Mouse (Mus musculus) lung, embryonic 16.5 days (tissue): ENCODE data around the gene 1700037H04Rik. TPM values are rescaled to one million over a fixed set of nuclear protein-coding genes. Genes with fewer than 3 reads are reported as not detected.
A peak's percentile ranks its signal among the peaks of the same experiment; 100 is the strongest.

Experiments
- ATAC-seq: fragments of 200-750 bp; cut with Nextera tagmentation; 2 replicates; pipeline ENCODE4 v1.8.0; 2017; ENCODE audit warnings: low read depth, mild to moderate bottlenecking, moderate library complexity
- H3K27ac ChIP-seq: fragments of 300-500 bp; sonication (generic); 2 replicates; pipeline ENCODE4 v1.5.1; 2014; ENCODE audit warnings: mild to moderate bottlenecking, control low read depth, low read length
- H3K27me3 ChIP-seq: fragments of 300-500 bp; sonication (generic); 2 replicates; pipeline ENCODE4 v1.6.1; 2014; ENCODE audit warnings: low read depth, low read length, mixed read lengths; ENCODE audit not compliant: control insufficient read depth, insufficient read depth
- H3K36me3 ChIP-seq: fragments of 300-500 bp; sonication (generic); 2 replicates; pipeline ENCODE4 v1.6.1; 2014; ENCODE audit warnings: low read length; ENCODE audit not compliant: control insufficient read depth, insufficient read depth
- H3K4me1 ChIP-seq: fragments of 300-500 bp; sonication (generic); replicated peaks from 2 replicates; pipeline ENCODE4 v1.6.1; 2014; ENCODE audit warnings: low read length, mixed read lengths; ENCODE audit not compliant: control insufficient read depth, insufficient read depth
- H3K4me2 ChIP-seq: fragments of 300-500 bp; sonication (generic); 2 replicates; pipeline ENCODE4 v1.6.1; 2014; ENCODE audit warnings: low read depth, low read length, control low read depth
- H3K4me3 ChIP-seq: fragments of 300-500 bp; sonication (generic); 2 replicates; pipeline ENCODE4 v1.5.1; 2014; ENCODE audit warnings: mild to moderate bottlenecking, low read length, control low read depth
- H3K9ac ChIP-seq: fragments of 300-500 bp; sonication (generic); 2 replicates; pipeline ENCODE4 v1.6.1; 2014; ENCODE audit warnings: low read length, control low read depth
- H3K9me3 ChIP-seq: fragments of 300-500 bp; sonication (generic); 2 replicates; pipeline ENCODE4 v1.6.1; 2016; ENCODE audit warnings: low read length; ENCODE audit not compliant: control insufficient read depth
- WGBS: fragments of 180-500 bp; shearing (Covaris S2); extraction: QIAGEN DNeasy Blood & Tissue Kit; methylation state at CpG from one replicate; pipeline ENCODE4 v1.1.7; 2014; 5-methylcytosine and 5-hydroxymethylcytosine counted together
- polyA plus RNA-seq: library from polyadenylated mRNA; unstranded; fragments of >200 nt; fragmentation: Nextera tagmentation; extraction: Ambion mirVana; gene quantifications from 2 replicates; pipeline ENCODE4 v1.2.1, GENCODE M21; 2015

Gene 1700037H04Rik
- polyA plus RNA-seq, 1 experiment from 2014 or later: 57.9 TPM

DNA sequence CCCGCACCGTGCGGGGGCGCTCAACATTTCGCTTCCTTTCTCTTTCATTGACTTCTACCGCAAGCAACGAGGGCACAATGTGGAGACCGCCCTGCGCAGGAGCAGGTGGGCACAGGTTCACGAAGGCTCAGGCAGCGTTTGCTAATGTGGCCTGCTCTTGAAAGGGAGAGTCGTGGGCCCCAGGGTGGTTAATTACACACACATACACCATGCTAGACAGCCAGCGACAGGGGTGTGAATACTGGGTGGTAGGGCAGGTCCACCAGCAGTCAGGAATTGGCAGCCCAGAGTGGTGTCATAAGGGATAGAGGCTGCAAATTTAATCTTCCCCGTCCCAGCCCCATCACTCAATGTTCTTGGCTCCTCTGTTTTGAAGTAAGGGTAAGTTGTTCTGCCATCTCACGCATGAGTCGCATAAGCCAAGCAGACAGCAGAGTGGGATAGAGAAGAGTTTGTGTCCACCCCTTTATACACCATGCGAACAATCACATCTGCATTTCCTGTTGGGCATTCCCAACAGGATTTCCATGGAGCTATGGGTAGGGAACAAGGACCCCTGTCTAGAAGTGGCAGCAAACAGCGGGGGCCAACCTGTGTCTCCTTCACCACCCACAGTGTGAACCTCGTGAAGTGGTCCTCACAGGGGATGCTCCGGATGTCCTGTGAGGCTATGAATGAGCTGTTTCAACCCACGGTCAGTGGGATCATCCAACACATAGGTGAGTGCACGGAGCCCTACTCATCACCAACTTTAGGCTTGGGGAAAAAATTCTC lies 16.7 kb downstream of the 1700037H04Rik start:
- no peak for ATAC-seq
- 68% methylated on average over 22 of the region's 22 CpGs for WGBS
- Histone ChIP-seq H3K4me1 (peaks cover 14% of the 10 kb centered on the region), H3K4me2 (0 out of 2 replicates have a peak overlapping the region, but pooled peaks have one; percentile 24), H3K9ac (no peak overlapping the region), H3K36me3 (peaks cover 28% of the 10 kb centered on the region), H3K27ac (no peak overlapping the region), H3K9me3 (no peaks in the 10 kb centered on the region), H3K4me3 (no peak overlapping the region), H3K27me3 (no peaks in the 10 kb centered on the region)

DNA sequence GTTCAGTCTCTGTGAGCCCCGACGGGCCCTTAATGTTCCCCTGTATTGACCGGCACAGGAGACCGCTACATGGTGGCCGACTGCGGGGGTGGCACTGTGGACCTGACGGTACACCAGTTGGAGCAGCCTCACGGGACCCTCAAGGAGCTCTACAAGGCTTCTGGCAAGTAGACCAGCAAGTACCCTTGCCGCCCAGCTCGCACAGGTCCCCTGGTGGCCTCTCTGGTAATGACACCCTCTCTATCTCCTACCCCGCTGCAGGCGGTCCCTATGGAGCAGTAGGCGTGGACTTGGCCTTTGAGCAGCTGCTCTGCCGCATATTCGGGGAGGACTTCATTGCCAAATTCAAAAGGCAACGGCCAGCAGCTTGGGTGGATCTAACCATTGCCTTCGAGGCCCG lies 17.3 kb downstream of the 1700037H04Rik start:
- H3K4me1 ChIP-seq: peaks cover 14% of the 10 kb centered on the region
- 30% methylated on average over 18 of the region's 18 CpGs for WGBS
- H3K9me3 ChIP-seq: no peaks in the 10 kb centered on the region
- no peak overlapping the region for H3K4me3 ChIP-seq
- H3K27me3 ChIP-seq: no peaks in the 10 kb centered on the region
- peak; percentile 74 for ATAC-seq
- H3K27ac ChIP-seq: no peak overlapping the region
- H3K9ac ChIP-seq: no peak overlapping the region
- H3K36me3 ChIP-seq: peaks cover 27% of the 10 kb centered on the region
- H3K4me2 ChIP-seq: 0 out of 2 replicates have a peak overlapping the region, but pooled peaks have one; percentile 24

GRCm38 (mm10) chr2:131141336-131141986 lies 18.4 kb downstream of the 1700037H04Rik start:
- no peak overlapping the region for H3K4me2 ChIP-seq
- peaks cover 28% of the 10 kb centered on the region for H3K36me3 ChIP-seq
- no peak overlapping the region for H3K9ac ChIP-seq
- H3K4me3 ChIP-seq: no peak overlapping the region
- no peak overlapping the region for H3K27ac ChIP-seq
- no peaks in the 10 kb centered on the region for H3K27me3 ChIP-seq
- 91% methylated on average over 8 of the region's 8 CpGs for WGBS
- no peaks in the 10 kb centered on the region for H3K9me3 ChIP-seq
- peaks cover 14% of the 10 kb centered on the region for H3K4me1 ChIP-seq
- no peak for ATAC-seq

DNA sequence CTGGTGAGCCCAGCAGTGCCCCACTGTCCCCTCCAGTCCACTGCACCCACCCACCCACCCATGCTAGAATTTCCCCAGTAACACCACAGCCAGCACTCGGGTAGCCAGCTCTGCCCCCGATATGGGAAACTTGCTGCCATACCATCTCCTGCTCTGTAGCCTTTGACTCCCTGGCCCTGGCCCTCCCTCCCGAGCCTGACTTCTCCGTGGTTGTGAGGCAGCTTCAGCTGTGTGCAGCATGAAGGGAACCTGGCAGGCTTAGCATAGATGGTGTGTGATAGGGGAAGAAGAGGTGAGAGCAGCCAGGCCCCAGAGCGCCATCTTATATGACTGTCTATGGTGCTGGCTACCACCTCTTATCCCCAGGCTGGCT lies 19.4 kb downstream of the 1700037H04Rik start:
- peaks cover 29% of the 10 kb centered on the region for H3K36me3 ChIP-seq
- no peak overlapping the region for H3K4me2 ChIP-seq
- H3K27ac ChIP-seq: peak overlapping the region; percentile 87
- H3K9ac ChIP-seq: peak overlapping the region; percentile 34; the same call in 1 of the 2 replicates
- peaks cover 14% of the 10 kb centered on the region for H3K4me1 ChIP-seq
- H3K27me3 ChIP-seq: no peaks in the 10 kb centered on the region
- WGBS: 55% methylated on average over 5 of the region's 5 CpGs
- no peak for ATAC-seq
- no peaks in the 10 kb centered on the region for H3K9me3 ChIP-seq
- no peak overlapping the region for H3K4me3 ChIP-seq

- H3K9ac ChIP-seq: no peak overlapping the region
- no peak overlapping the region for H3K4me2 ChIP-seq
- peak; percentile 51 for ATAC-seq
- peaks cover 29% of the 10 kb centered on the region for H3K36me3 ChIP-seq
- no peaks in the 10 kb centered on the region for H3K9me3 ChIP-seq
- H3K27ac ChIP-seq: peak overlapping the region; percentile 87
- no peaks in the 10 kb centered on the region for H3K27me3 ChIP-seq
- peaks cover 14% of the 10 kb centered on the region for H3K4me1 ChIP-seq
- 14% methylated on average over 5 of the region's 5 CpGs for WGBS
- no peak overlapping the region for H3K4me3 ChIP-seq
Observed at GRCm38 (mm10) chr2:131139886-131140532, 19.9 kb downstream of the 1700037H04Rik start.

- H3K27me3 ChIP-seq: no peaks in the 10 kb centered on the region
- WGBS: 86% methylated on average over 5 of the region's 5 CpGs
- ATAC-seq: no peak
Observed at GRCm38 (mm10) chr2:131139287-131139686, 20.6 kb downstream of the 1700037H04Rik start.

GRCm38 (mm10) chr2:131138760-131139159 lies 21.1 kb downstream of the 1700037H04Rik start:
- WGBS: 90% methylated on average over 7 of the region's 7 CpGs
- peaks cover 14% of the 10 kb centered on the region for H3K4me1 ChIP-seq

More at GRCm38 (mm10) chr2:131139287-131139686, 20.6 kb downstream of the 1700037H04Rik start:
- Histone ChIP-seq H3K36me3 (peaks cover 24% of the 10 kb centered on the region), H3K27ac (no peak overlapping the region), H3K9ac (no peak overlapping the region), H3K9me3 (no peaks in the 10 kb centered on the region), H3K4me3 (no peak overlapping the region), H3K4me1 (peaks cover 14% of the 10 kb centered on the region), H3K4me2 (no peak overlapping the region)

DNA sequence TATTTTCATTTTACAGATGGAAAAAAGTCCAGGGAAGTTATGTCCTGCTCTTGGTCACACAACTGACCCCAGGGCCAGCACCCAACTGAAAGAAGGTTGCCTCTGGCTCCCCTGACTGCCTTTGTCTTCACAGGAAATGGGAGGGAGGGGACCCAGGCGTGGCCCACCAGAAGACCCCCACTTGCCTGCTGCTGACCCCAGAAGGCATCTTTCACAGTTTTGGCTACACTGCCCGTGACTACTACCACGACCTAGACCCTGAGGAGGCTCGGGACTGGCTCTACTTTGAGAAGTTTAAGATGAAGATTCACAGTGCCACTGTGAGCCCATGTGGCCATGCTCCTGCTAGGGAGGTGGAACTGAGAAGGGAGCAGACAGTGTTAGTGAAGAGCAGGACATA lies 21.6 kb downstream of the 1700037H04Rik start:
- Histone ChIP-seq H3K4me1 (peaks cover 14% of the 10 kb centered on the region), H3K27me3 (no peaks in the 10 kb centered on the region), H3K27ac (no peak overlapping the region; the same call in 1 of the 2 replicates), H3K4me3 (no peak overlapping the region), H3K9me3 (no peaks in the 10 kb centered on the region), H3K36me3 (peaks cover 17% of the 10 kb centered on the region), H3K9ac (no peak overlapping the region), H3K4me2 (no peak overlapping the region)
- WGBS: 79% methylated on average over 4 of the region's 4 CpGs
- no peak for ATAC-seq

More at GRCm38 (mm10) chr2:131138760-131139159, 21.1 kb downstream of the 1700037H04Rik start:
- Histone ChIP-seq H3K9ac (no peak overlapping the region), H3K27ac (no peak overlapping the region), H3K27me3 (no peaks in the 10 kb centered on the region), H3K4me3 (no peak overlapping the region), H3K9me3 (no peaks in the 10 kb centered on the region), H3K36me3 (peaks cover 22% of the 10 kb centered on the region), H3K4me2 (no peak overlapping the region)
- ATAC-seq: no peak
